Mouse (Mus musculus): ENCODE results near the gene Rln3.

GRCm38 (mm10) chr8:84060245-84060644 is 15.4 kb upstream of the Rln3 start:
- TF ChIP-seq SMC3 (IDR thresholded peaks at IDR 0.05; ENCODE audit: low read depth, low read length) (no peak), ZC3H11A (IDR thresholded peaks at IDR 0.05; ENCODE audit: low read depth, low read length) (no peak), MYC (IDR thresholded peaks at IDR 0.05; ENCODE audit: low read depth, low read length) (no peak), USF1 (IDR thresholded peaks at IDR 0.05; ENCODE audit: low read depth, low read length) (no peak), CTCF (conservative IDR thresholded peaks at IDR 0.05 in 1 of 2, IDR thresholded peaks at IDR 0.05 in 1 of 2; ENCODE audit: low read depth in 2 of 2, low read length in 2 of 2) (no peak), POLR2AphosphoS2 (IDR thresholded peaks at IDR 0.05; ENCODE audit: low read depth, low read length) (no peak), RCOR1 (conservative IDR thresholded peaks at IDR 0.05; ENCODE audit: low read depth, low read length) (no peak), TCF12 (IDR thresholded peaks at IDR 0.05; ENCODE audit: low read depth, low read length) (no peak)
